Mouse (Mus musculus) brain, adult 2 months (tissue): ENCODE data around the gene Epop.
"Not testable (repeated sequence)": the region's sequence is repeated elsewhere in the genome, so short reads cannot be mapped to it uniquely, and the experiment has no call there.

Experiments
- DNase-seq: peaks from one replicate; pipeline ENCODE4 v3.0.0; 2011; ENCODE audit warnings: low read depth, low spot score

Epop gene

DNA sequence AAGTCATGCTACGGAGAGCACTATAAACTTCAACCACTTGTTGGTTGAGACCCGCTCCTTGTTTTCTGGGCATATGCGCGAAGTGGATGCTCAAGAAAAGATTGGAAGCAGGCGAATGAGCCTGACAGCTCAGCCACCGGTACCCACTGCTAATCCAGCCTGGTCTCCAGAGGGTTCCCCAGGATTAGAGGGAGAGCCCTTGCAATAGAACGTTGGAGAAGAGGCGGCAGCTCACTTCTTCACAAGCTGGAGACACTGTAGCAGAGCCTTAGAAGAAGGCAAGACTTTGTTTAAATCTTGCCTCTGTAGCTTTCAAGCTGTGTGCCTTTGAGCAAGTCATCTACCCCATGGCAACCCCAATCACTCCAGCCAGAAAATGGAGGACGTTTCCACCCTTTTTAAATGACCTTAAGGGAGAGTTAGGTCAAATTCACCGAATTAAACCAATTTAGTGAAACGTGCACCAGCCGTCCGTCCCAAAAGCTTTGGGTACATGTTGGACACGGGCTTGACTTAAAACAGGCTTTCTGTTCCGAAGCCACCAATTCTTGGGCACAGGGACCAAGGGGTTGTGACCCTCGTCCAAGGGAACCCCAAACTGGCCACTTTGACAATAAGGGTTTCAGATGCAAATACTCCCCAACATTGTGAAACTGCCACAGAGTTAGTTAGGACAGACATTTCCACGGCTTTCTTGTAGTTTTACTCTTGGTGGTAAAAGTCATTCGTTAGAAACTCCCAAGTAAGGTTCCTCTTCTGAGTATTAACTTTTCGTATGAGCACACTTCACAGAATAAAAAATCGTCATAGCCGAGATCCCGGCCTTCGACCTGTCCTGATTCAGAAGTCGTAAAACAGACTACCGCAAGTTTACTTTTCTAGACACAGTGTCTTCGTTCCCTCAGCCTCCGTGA, 31.5 kb upstream of the Epop start:
- no peak for DNase-seq

DNA sequence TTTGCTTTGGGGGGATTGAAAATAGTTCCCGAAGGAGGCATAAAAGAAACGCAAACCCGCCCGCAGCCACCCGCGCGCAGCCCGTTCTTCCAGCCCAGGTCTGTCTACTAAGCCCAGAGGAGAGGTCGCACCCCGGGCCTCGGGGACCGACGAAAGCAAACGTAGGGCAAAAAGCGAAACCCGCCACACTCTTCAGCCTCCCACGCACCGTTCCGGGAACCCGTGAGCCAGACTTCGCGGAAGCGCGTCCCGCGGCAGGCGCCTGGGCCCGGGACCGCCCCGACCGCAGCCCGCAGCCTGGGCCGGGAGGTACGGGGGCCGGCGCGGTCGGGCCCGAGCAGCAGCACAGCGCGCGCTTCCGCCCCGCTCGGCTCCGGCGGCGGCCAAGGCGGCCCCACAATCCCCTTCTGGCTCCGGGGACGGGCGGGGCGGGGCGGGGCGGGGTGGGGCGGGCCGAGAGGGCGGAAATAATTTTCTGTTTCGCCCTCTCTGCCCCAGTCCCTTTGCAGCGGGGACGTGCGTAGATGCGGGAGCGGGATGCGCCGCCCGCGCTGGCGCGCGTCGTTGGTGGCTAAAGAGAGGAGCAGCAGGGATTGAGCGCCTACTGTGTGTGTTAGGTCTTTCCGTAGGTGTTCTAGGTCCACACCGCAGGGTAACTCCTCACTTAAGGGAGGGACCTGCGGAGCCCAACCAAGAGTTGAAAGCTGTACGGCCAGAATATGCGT, 30.6 kb upstream of the Epop start:
- DNase-seq = peak; percentile 93

DNA sequence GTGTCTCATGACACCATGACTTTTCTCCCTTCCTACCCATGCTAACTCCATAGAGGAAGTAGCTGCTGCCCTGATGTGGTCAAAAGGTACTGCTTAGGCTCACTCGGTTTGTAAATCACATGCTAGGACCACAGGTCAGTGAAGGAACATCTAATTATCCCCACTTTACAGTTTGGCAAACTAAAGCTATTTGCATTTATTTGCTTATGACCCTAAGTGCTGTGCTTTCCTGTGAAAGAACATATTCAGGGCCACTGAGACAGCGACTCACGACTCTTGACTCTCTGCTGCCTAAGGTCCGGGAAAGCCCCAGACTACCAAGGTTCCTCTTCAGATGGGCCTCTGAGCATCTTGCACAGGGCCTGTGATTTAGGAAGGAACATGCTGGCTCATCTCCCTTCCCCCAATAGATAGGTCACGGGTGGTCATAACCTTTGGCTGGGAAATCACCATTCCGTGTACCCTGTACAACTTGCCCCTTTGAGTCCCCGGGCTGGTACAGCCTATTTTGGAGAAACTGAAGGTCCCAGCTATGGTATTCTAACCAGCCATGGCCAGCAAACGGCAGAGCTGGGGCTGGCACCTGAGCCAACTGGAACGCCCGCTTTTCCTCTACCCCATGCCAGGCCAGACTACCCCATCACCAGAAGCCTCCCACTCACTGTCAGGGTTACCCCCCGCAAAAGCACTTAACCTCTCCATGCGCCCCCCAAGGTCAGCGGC, 29.9 kb upstream of the Epop start:
- DNase-seq = no peak

DNA sequence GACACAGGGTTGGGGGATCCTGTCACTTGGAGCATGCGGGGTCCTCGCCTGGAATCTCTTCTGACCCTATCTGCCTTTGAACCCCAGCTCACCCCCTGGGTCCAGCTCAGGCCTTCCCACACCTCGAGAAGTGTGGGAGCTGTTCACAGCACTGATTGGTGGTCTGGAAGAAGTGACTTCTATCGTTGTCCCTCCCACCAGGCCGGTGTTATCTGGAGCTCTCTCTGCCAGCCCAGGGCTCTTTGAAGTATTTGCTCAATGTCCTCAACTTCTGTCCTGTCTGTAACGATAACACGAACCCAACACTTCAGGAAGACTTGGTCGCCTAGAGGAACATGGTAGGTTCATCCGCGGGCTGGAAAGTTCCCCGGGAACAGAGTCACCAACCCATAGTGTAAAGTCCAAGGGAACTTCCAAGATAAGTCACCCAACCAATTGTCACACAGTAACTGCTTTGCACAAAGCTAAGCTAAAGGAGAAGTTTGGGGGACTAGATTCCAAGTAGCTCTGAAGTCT, 29.3 kb upstream of the Epop start:
- no peak for DNase-seq

DNA sequence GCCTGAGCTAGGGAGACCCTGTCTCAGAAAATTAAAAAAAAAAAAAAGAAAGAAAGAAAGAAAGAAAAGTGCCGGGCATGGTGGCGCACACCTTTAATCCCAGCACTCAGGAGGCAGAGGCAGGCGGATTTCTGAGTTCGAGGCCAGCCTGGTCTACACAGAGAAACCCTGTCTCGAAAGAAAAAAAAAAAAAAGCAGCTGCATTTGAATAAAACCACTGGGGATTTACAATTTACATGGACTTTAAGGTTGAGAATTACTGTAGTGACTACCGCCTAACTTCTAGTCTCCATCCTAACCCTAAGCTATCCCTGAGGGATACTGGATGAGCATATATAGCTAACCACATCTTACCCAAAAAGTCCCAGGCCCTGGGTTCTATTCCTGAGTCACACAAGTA, 28.5 kb upstream of the Epop start:
- DNase-seq = not testable (repeated sequence)

DNA sequence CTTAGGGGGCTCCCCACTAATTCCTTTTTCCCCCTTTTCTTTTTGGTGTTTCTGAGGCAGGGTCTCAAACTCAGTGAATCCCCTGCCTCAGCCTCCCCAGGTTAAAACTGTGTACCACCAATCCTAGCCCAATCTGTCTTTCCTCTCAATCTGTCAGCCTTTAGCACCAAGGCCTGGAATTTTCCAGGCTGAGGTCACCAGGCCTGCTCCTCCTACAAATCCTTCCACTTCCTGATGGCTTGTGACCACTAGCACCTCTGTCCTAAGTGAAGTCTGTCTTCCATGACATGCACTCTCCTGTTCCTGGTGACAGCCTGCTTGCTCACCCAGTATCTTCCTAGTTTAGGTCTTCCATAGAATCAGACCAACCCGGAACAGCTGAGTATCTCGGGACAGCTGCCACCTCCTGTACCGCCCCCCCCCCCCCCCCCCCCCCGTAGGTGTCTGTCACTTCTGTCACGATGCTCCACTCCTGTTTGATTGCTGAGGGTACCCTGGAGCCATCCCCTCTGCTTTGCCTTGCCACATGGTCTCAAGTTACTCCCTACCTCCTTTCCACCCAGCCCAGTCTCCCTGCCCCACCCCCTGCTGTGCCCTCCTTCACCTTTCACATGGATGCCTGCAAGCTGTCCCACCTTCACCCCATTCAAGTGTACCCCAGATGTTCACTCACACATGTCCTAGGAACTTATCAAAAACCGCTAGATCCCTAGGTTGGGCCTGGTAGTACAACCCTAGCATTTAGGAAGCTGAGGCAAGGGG, 27.9 kb upstream of the Epop start:
- DNase-seq = no peak

DNA sequence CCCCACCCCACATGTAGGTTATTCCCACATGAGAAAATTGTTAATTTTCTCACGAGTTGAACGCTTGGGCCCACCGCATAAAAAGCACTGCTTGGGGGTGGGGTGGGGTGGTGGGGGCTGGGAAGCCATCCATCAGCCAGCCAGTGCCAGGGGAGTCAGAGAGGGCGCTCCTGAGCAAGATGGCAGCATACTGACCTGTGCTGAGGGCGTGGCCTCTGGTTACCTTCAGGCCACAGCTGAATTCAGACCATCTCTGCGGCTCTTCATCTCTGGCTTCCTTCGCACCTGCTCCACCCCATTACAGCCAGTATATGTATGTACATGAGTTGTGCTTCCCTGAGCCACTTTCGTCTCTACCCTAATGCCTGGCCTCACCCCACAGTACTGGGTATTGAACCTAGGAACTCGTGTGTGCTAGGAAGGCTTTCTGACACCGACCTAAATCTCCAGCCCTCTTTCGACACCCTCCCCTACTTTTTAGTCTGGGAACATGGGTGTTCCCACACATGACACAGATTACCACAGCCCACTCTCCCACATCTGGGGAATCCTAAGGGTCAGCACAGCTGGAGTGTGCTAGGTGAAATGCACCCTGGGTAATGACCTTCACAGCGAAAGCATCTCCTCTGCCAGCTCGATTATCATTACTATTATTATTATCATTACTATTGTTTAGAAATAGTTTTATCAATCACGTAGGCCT, 26.9 kb upstream of the Epop start:
- DNase-seq = no peak

DNA sequence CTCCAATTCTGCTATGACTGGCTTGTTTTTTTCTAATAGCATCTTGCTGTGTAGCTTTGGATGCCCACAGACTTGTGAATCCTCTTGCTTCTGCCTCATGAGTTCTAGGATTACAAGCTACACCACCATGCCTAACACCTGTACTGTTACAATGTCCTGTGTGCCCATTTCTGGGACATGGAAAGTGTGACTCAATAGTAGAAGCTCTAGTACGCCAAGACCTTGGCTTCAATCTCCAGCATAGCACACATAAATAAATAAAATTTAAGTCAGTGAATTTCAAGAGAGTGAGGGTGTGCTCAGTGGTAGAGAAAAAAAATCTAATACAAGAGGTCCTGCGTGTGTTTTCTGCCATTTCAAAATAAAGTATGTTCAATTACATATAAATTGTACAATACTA, 24.7 kb upstream of the Epop start:
- DNase-seq = no peak

DNA sequence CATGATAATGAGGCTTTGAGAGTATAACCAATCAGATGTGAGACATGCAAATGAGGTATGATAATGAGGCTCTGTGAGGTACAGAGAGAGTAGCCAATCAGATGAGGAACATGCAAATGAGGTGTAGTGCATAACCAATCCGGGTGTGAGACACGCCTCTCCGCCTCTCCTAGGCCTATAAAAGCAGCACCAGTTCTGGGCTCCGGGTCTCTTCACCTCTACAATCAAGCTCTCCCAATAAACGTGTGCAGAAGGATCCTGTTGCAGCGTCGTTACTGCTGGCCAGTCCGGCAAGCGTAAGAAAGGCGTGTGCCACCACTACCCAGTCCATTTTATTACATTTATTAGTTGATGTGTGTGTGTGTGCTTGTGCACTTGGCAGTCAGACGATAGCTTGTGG, 23.9 kb upstream of the Epop start:
- DNase-seq = not testable (repeated sequence)

DNA sequence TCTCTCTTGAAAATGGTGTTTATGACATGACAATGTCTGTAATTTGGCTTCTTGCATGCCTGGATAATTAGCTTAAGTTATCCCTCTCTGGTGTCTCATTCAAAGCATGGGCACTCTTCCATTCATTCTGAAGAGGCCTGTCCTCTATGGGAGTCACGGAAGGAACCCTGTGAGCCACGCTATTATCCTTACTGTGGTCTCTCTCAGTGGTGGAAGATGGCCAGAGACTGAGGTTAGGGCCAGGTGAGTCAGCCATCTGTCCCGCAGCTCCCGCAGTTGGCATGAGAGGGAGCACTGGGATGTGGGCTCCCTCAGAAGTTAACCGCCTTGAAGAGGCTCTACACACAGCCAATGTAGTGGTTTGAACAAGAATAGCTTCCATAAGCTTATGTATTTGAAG, 20.8 kb upstream of the Epop start:
- DNase-seq = peak; percentile 76

DNA sequence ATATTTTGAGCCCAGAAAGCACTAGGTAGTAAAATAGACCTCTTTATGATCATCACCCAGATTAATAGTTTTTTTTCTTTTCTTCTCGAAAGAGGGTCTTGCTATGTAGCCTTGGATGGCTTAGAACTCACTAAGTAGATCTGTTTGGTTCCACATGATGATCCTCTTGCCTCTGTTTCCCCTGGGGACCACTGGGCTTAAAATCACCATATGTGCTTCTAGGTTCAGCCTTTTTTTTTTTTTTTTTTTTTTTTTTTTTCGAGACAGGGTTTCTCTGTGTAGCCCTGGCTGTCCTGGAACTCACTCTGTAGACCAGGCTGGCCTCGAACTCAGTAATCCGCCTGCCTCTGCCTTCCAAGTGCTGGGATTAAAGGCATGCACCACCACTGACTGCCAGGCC, 19.0 kb upstream of the Epop start:
- not testable (repeated sequence) for DNase-seq

DNA sequence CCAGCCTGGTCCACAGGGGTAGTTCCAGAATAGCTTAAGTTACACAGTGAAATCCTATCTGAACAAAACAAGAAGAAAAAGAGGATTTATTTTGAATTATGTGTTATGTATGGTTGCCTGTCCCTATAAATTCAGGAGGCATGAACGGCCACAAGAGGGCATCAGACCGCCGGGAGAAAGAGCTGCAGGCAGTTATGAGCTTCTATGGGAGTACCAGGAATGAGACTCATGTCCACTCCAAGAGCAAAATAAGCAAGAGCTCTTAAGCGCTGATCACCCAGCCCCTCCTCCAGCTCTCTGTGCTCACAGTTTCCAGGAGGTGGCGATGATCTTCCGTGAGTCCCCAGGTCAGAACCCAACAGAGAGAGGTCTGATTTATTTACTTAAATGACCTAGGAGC, 15.3 kb upstream of the Epop start:
- peak; percentile 81 for DNase-seq

DNA sequence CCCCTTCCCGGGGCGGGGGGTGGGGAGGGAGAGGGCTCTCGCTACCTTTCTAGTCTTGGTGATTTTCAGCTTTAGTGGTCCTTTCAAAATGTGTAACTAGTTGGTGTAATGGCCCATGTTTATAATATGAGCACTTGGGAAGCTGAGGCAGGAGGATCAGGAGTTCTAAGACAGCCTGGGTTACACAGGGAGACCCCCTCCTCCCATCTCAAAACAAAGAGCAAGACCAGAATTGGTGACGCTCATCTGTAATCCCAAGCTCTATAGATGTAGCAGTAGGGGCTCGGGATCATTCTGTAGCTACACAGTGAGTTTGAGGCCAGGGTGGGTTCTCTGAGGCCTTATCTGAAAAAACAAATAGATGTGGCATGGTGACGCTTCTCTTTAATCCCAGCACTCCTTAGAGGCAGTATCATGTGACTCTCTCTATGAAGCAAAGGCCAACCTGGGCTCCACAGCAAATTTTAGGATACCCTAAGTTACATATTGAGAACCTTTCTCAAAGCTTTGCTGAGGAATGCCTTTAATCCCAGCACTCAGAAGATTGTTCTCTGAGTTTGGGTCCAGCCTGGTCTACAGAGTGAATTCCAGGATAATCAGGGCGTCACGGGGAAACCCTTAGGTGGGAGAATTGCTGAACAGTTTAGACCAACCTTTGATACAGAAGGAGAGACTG, 14.0 kb upstream of the Epop start:
- no peak for DNase-seq

DNA sequence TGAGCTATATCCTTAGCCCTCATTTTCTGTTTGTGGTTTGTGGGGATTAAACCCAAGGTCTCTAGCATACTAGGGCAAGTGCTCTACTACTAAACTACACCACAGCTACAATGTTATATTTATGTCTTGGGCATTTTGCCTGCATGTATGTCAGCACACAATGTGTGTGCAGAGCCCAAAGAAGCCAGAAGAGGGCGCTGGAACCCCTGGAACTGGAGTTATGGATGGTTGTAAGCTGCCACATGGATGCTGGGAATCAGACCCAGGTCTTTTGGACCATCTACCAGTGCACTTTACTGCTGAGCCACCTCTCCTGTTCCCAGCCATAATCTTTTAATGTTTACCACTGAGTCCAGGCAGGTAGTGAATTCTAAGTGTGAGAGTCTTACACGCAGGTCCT, 13.2 kb upstream of the Epop start:
- DNase-seq = no peak

DNA sequence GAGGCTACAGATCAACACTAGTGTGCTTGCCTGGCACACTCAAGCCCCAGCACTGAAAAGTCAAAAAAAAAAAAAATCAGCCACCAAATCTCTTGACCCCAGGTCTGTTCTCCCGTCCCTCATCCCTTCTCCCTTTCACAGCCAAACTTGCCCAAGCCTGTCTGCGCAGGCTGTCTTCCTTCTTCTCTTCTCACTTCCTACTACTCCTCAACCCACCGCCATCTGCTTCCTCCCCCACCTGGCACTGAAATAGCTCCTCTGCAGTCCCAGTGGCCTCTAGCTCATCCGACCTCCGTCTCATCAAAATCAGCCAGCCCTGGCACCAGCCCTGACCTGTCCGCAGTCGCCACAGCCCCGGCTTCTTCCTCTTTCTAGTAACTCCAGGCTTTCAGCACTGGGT, 12.2 kb upstream of the Epop start:
- peak; percentile 87 for DNase-seq

DNA sequence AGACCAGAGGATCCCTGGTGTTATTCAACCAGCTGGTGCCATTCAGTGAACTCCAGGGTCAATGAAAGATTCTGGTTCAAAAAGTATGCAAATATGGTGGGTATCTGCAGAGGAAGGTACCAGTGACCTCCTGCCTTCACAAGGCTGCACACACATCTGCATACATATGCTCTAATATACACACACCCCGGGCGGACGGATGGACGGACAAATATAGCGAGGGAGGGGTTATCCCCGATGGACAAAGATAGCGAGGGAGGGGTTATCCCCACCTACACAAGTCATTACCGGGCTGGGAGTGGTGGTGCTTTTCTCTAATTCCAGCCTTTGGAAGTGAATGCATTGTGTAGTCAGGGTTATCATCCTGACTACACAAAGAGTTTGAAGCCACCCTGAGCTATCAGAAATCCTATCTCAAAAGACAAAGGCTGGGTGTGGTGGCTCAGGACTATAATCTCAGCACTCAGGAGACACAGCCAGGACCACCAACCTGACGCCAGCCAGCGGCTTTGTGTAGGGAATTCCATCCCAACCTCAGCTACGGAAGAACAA, 6.0 kb upstream of the Epop start:
- DNase-seq = no peak

DNA sequence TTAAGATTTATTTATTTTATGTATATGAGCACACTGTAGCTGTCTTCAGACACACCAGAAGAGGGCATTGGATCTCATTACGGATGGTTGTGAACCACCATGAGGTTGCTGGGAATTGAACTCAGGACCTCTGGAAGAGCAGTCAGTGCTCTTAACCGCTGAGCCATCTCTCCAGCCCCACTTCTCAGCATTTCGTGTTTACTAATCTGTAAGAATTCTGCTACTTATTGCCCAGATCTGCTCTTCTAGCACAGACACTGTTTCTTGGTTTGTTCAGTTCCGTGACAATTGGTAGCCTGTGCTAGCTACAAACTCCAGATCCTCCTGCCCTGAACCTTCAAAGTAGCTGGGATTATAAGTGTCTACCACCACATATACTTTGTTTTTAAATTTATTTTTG, 2.9 kb upstream of the Epop start:
- DNase-seq = not testable (repeated sequence)

DNA sequence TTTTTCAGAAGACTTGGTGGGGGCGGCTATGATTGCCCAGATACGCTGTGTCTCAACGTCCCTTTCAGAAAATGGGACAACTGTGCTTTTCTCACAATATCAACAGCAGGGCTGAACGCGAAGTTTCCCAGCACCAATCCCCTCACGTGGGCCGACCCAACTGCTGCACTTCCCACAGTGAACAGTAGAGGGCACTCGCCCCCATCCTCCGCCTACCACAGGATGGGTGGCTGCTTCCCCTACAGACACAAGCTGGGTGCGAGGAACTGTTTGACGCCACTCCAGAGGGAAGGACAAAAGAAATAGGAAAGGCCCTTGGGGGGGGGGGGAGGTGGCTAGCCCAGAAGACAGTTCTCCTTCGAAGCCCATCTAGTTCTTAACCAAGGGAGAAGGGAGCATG, 2.4 kb upstream of the Epop start:
- DNase-seq = peak; percentile 82

DNA sequence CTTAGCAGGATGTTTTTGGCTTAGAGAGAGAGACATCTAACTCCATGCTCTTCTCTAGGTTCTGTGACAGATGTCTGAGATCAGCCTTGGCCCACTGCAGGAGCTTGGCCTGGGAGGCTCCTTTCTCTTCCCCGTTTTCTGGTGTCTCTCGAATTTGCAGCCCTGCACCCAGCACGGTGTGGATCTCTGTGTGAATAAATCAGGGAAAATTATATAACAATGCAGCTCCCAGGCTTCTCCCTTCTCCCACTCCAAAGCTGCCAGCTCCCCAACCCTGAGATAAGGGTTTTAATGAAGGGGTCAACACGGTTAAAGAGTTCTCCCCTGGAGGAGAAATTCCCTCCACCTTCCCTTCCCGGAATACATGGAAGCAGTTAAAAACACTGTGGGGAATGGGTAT, 2.0 kb upstream of the Epop start:
- peak; percentile 69 for DNase-seq

DNA sequence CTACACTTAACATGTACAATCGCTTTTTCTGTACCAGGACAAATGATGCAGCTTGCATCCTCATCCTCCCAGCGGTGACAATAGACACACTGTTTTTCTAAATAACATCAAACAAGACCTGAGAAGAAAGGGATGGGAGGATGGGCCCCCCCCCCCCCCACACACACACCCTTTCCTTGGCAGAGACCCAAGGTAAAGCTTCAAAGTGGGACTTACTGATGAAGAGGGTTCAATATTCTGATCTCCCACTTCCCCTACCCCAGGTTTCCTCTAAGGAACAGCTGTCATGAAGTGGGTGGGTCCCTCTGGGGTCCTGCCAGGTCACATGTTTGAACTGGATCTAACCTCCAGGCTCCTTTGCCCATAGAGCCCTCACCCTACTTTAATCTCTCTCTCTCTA, 1.5 kb upstream of the Epop start:
- no peak for DNase-seq
